Mouse (Mus musculus) embryonic facial prominence, embryonic 13.5 days (tissue): ENCODE data around the gene Sppl3. TPM values are rescaled to one million over a fixed set of nuclear protein-coding genes. Genes with fewer than 3 reads are reported as not detected.

ENCODE experiments used
- ATAC-seq: fragments of 200-750 bp; cut with Nextera tagmentation; 2 replicates; pipeline ENCODE4 v1.8.0; 2017; ENCODE audit warnings: low read depth; ENCODE audit not compliant: insufficient number of reproducible peaks, insufficient read depth, low FRiP score, low TSS enrichment
- H3K27ac ChIP-seq: fragments of 300-500 bp; sonication (generic); 2 replicates; pipeline ENCODE4 v1.5.1; 2015; ENCODE audit warnings: moderate library complexity, mild to moderate bottlenecking, inconsistent platforms
- H3K27me3 ChIP-seq: fragments of 300-500 bp; sonication (generic); 2 replicates; pipeline ENCODE4 v1.6.1; 2015; ENCODE audit warnings: mild to moderate bottlenecking, inconsistent platforms
- H3K36me3 ChIP-seq: fragments of 300-500 bp; sonication (generic); 2 replicates; pipeline ENCODE4 v1.6.1; 2015; ENCODE audit warnings: mild to moderate bottlenecking, inconsistent platforms
- H3K4me1 ChIP-seq: fragments of 300-500 bp; sonication (generic); 2 replicates; pipeline ENCODE4 v1.6.1; 2015; ENCODE audit warnings: inconsistent platforms
- H3K4me2 ChIP-seq: fragments of 300-500 bp; sonication (generic); 2 replicates; pipeline ENCODE4 v1.6.1; 2015; ENCODE audit warnings: moderate library complexity, mild to moderate bottlenecking, inconsistent platforms
- H3K4me3 ChIP-seq: fragments of 300-500 bp; sonication (generic); 2 replicates; pipeline ENCODE4 v1.5.1; 2015; ENCODE audit warnings: mild to moderate bottlenecking, inconsistent platforms
- H3K9ac ChIP-seq: fragments of 300-500 bp; sonication (generic); 2 replicates; pipeline ENCODE4 v1.6.1; 2015; ENCODE audit warnings: mild to moderate bottlenecking, inconsistent platforms
- H3K9me3 ChIP-seq: fragments of 300-500 bp; sonication (generic); 2 replicates; pipeline ENCODE4 v1.6.1; 2016; ENCODE audit warnings: inconsistent platforms
- WGBS: fragments of 180-500 bp; shearing (Covaris S2); methylation state at CpG from one replicate; pipeline ENCODE4 v1.1.7; 2015; ENCODE audit warnings: mixed read lengths; 5-methylcytosine and 5-hydroxymethylcytosine counted together
- polyA plus RNA-seq: library from polyadenylated mRNA; unstranded; fragments of >200 nt; fragmentation: Nextera tagmentation; extraction: Ambion mirVana; gene quantifications from 2 replicates; pipeline ENCODE4 v1.2.1, GENCODE M21; 2015

Sppl3 gene
- polyA plus RNA-seq, 1 experiment from 2014 or later: 18.2 TPM

DNA sequence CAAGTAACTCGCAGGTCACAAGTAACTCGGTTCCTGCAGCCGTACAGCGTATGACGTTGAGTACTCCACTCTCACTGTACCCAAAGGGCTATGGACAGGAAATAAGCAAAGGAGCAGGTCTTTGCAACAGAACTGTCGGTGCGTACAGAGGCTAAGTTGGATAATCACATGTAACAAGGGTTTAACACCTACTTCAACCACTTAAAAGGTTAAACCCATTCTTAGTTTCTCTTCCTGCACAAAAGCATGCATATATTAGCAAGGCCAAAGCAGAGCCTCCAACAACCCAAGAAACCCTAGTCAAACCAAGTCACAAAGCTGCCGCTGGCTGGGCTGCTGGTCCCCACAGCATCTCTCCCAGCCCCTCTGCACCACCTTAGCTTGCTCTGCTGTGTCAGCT lies 121.5 kb downstream of the Sppl3 start:
- H3K36me3 ChIP-seq: peaks cover 37% of the 10 kb centered on the region
- H3K9me3 ChIP-seq: no peaks in the 10 kb centered on the region
- no peak for ATAC-seq
- no peak overlapping the region for H3K9ac ChIP-seq
- H3K4me3 ChIP-seq: no peak overlapping the region
- H3K4me2 ChIP-seq: peak overlapping the region; percentile 89
- 92% methylated on average over 8 of the region's 8 CpGs for WGBS
- no peak overlapping the region for H3K27ac ChIP-seq
- H3K4me1 ChIP-seq: peaks cover 16% of the 10 kb centered on the region
- H3K27me3 ChIP-seq: no peaks in the 10 kb centered on the region

DNA sequence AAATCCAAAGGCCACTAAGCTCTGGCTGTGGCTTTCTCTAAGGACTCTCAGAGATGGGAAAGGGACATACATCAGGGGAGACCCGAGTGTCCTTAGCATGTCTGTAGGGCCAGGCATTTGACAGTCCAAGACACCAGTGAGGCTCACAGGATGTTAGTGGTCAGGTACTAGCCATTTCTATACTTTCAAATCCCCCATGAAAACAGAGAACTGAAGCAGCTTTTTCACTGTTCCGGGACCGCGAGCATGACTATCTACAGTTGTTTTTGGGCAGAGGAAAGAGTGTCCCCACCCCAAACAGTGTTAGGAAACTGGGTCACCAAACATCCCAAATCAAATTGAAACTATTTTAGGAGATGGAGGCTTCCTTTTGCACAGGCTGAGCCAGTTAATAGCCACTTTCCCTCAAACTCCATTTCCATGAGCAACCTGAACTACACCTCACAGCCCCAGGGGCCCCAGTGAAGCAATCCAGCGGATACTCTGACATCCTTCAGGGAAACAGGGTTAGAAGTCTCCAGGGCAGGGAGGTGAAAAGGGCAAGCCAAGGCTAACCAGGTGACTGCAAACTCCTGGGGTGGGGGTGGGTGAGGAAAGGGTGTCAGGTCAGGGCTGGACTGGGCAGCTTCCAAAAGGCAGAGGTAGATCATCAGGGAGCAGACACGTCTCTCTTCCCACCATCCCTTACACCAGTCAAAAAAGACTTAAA lies 122.6 kb downstream of the Sppl3 start:
- ATAC-seq: no peak
- Histone ChIP-seq H3K9ac (peak overlapping the region; percentile 87), H3K4me1 (peaks cover 16% of the 10 kb centered on the region), H3K27ac (no peak overlapping the region), H3K27me3 (no peaks in the 10 kb centered on the region), H3K9me3 (no peaks in the 10 kb centered on the region), H3K4me3 (peak overlapping the region; percentile 91), H3K36me3 (peaks cover 27% of the 10 kb centered on the region), H3K4me2 (peak overlapping the region; percentile 89)
- WGBS: 48% methylated on average over 6 of the region's 6 CpGs

DNA sequence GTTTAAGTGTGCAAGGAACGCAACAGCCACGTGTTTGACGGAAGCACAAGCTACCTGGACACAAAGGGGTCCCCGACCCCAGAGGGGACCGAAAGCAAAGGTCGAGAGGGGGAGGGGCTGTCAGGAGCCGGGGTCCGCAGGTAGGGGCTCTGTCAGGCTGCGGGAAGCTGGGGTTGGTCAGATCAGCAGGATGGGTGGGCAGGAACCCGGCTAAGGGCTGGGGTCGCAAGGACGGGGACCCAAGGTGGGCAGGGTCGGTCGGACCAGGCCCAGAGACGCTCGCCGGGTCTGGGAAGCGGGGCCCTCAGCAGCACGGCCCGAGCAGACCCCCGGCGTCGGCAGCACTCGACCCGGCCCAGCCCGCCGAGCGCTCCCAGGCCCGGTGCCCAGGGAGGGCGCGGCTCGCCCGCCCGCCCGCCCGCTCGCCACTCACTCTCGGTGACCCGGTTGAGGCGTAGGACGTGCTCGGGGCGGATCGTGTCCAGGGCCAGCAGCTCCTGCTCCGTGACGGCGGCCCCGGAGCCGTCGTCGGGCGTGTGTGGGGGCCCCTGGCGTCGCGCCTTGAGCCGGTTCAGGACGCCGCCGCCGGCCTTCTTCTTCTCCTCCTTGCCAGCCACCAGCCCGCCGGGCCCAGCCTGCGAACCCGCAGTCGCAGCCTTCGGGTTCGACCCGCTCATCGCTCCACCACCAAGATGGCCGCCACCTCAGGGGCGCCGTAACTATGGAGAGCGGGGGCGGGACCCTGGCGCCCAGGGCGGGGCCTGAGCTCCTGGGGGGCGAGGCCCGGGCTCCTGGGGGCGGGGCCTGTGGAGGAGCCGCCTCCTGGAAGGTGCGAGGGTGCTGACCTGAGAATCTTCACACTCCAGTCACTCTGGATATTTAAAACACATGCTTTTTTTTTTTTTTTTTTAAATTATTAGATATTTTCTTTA lies 123.6 kb downstream of the Sppl3 start, which contains the start of gene Unc119b:
Gene Unc119b, minus strand, starts transcription at position 742 of the 932 bp plus-strand sequence.
- Histone ChIP-seq H3K27ac (peak within 1 kb of the TSS; percentile 48; the same call in 1 of the 2 replicates), H3K9me3 (no peaks in the 10 kb centered on the region)

GRCm38 (mm10) chr5:115139124-115139523 lies 128.2 kb downstream of the Sppl3 start:
- no peak overlapping the region for H3K4me2 ChIP-seq
- no peak overlapping the region for H3K4me3 ChIP-seq
- H3K9ac ChIP-seq: no peak overlapping the region
- ATAC-seq: no peak
- no peaks in the 10 kb centered on the region for H3K27me3 ChIP-seq
- no peaks in the 10 kb centered on the region for H3K9me3 ChIP-seq
- WGBS: 56% methylated on average over 4 of the region's 4 CpGs
- no peak overlapping the region for H3K27ac ChIP-seq
- H3K36me3 ChIP-seq: peaks cover 8% of the 10 kb centered on the region
- H3K4me1 ChIP-seq: no peaks in the 10 kb centered on the region

More for the DNA sequence above, 123.6 kb downstream of the Sppl3 start, which contains the start of gene Unc119b:
- Histone ChIP-seq H3K4me2 (peak within 1 kb of the TSS; percentile 89), H3K4me1 (peaks cover 16% of the 10 kb centered on the region), H3K36me3 (peaks cover 19% of the 10 kb centered on the region), H3K27me3 (no peaks in the 10 kb centered on the region), H3K4me3 (peak within 1 kb of the TSS; percentile 91), H3K9ac (peak within 1 kb of the TSS; percentile 87)
- ATAC-seq: peak; percentile 92
- WGBS: 1% methylated on average over 67 of the region's 81 CpGs

DNA sequence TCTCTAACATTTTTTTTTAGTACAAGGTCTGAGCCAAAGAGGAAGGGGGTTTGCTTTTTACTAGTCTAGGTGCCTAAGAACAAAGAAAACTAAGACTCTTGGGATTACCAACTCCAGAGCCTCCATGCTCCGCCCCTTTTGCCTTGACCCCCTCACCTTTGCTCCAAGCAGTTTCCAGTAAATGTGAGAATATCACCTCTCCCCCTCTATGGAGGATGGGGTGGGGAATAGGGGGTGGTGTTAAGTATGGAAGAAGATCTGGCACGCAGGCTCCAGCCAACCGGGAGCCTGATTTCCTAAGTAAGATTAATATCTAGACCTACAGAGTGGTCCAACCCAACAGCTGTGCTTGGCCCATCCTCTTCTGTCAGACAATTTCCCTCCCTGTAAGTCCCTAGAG lies 129.8 kb downstream of the Sppl3 start:
- no peak for ATAC-seq
- H3K27ac ChIP-seq: no peak overlapping the region
- no peaks in the 10 kb centered on the region for H3K9me3 ChIP-seq
- H3K27me3 ChIP-seq: no peaks in the 10 kb centered on the region
- no peak overlapping the region for H3K4me3 ChIP-seq
- WGBS: 65% methylated on average over 3 of the region's 3 CpGs
- H3K9ac ChIP-seq: no peak overlapping the region
- no peaks in the 10 kb centered on the region for H3K4me1 ChIP-seq
- H3K36me3 ChIP-seq: peaks cover 24% of the 10 kb centered on the region
- H3K4me2 ChIP-seq: no peak overlapping the region

DNA sequence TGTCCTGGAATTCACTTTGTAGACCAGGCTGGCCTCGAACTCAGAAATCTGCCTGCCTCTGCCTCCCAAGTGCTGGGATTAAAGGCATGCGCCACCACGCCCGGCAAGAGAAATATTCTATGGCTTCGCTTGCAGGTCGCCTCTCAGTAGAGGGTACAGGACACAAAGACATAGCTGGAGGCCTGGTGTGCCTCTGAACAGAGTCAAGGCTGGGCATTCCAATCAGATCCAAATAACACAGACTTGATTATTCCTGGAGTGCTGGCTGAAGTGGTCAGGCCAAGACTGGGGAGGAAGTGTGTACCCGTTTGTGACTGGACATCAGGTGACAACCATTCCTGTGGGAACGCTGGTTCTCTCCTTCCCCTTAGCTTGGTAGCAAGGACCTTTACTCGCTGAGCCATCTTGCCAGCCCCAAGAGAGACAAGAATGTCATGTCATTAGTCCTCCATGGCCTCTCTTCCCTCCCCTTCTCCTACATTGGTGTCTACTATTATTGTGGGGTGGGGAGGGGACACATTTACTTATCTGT lies 131.3 kb downstream of the Sppl3 start:
- WGBS: 90% methylated on average over 9 of the region's 9 CpGs
- no peak overlapping the region for H3K27ac ChIP-seq
- no peak overlapping the region for H3K4me3 ChIP-seq

GRCm38 (mm10) chr5:115143552-115143951 lies 132.6 kb downstream of the Sppl3 start:
- H3K4me3 ChIP-seq: no peak overlapping the region
- no peak overlapping the region for H3K27ac ChIP-seq
- WGBS: 78% methylated on average over 10 of the region's 10 CpGs
- H3K4me2 ChIP-seq: no peak overlapping the region
- H3K9me3 ChIP-seq: no peaks in the 10 kb centered on the region
- no peak for ATAC-seq
- peaks cover 52% of the 10 kb centered on the region for H3K36me3 ChIP-seq
- H3K9ac ChIP-seq: peak overlapping the region; percentile 40; the same call in 1 of the 2 replicates
- no peaks in the 10 kb centered on the region for H3K4me1 ChIP-seq
- H3K27me3 ChIP-seq: no peaks in the 10 kb centered on the region

More for the DNA sequence above, 131.3 kb downstream of the Sppl3 start:
- Histone ChIP-seq H3K4me1 (no peaks in the 10 kb centered on the region), H3K36me3 (peaks cover 39% of the 10 kb centered on the region), H3K4me2 (no peak overlapping the region), H3K9ac (no peak overlapping the region), H3K9me3 (no peaks in the 10 kb centered on the region), H3K27me3 (no peaks in the 10 kb centered on the region)
- ATAC-seq: no peak

- Histone ChIP-seq H3K9ac (no peak overlapping the region), H3K4me1 (no peaks in the 10 kb centered on the region), H3K27me3 (no peaks in the 10 kb centered on the region), H3K4me2 (no peak overlapping the region), H3K27ac (no peak overlapping the region), H3K36me3 (peaks cover 59% of the 10 kb centered on the region), H3K9me3 (no peaks in the 10 kb centered on the region), H3K4me3 (no peak overlapping the region)
- 68% methylated on average over 6 of the region's 6 CpGs for WGBS
- no peak for ATAC-seq
These were observed 133.5 kb downstream of the Sppl3 start for GRCm38 (mm10) chr5:115144471-115144870.

DNA sequence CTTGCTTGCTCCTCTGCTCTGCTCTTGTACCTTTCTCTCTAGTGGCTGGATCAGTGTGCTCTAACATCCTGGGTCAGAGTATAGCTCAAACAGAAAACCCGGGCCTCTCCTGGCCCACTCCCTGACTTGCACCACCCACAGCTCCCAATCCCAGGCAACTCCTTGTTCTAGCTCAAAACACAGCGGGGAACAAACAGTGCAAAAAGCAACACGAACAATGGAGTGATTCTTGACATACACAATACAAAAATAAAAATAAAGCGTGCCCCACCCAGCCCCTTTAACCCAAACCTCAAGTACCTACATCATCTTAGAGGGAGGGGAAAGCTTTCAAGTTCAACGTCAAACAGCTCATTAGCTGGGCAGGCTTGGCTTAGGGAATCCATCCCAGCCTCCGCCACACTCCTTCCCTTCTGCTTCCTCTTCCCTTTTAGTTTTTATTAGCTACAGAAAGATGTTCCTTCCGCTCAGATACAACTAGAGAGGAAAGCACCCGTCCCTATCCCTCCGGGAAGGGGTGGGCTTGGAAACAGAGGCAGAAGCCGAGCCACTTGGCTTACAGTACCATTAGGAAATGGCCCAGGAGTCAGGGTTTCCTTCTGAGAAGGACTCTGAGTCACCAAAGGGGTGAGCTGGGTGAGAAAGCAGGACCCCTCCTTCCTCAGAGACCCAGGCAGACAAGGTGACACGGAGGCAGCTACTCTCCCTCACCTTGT lies 134.5 kb downstream of the Sppl3 start:
- H3K27me3 ChIP-seq: no peaks in the 10 kb centered on the region
- WGBS: 77% methylated on average over 11 of the region's 11 CpGs
- H3K27ac ChIP-seq: no peak overlapping the region
- no peaks in the 10 kb centered on the region for H3K4me1 ChIP-seq
- H3K9ac ChIP-seq: no peak overlapping the region
- H3K4me3 ChIP-seq: no peak overlapping the region
- H3K9me3 ChIP-seq: no peaks in the 10 kb centered on the region
- no peak overlapping the region for H3K4me2 ChIP-seq
- H3K36me3 ChIP-seq: peaks cover 68% of the 10 kb centered on the region
- no peak for ATAC-seq

DNA sequence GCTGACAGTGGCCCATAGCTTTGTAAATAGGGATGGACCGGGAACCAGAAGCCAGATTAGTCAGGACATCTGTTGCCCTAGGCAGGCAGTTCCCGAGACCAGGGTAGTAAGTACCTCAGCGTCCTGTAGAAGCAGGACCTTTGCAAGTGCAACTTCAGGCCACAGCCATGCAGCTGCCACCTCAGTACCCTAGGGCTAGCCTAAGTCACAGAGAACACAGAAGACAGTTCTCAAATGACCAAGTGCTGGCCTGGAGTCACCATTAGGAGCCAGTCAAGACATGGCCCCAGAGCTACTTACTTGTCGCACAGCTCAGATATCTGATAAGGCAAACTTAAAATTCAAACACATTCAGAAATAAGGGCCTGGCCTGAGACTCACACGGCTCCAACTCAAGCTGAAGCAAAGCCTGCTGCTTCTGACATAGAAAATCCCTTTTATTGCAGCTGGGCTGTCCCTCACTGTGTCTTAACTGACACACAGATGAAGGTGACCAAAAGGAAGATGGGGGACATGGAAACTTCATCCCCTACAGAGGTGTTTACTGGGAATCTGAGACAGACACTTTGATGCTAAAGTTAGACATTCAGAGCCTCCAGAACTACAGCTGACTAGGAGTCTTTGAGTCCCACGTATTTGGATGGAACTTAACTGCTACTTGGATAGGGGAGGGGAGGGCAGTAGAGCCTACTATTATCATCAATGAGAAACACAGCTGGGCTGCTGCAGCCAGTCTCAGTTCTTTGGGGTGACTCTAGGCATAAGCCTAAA lies 135.2 kb downstream of the Sppl3 start:
- Histone ChIP-seq H3K4me3 (no peak overlapping the region), H3K36me3 (peaks cover 76% of the 10 kb centered on the region), H3K9me3 (no peaks in the 10 kb centered on the region), H3K9ac (no peak overlapping the region), H3K27ac (no peak overlapping the region), H3K4me1 (no peaks in the 10 kb centered on the region), H3K4me2 (no peak overlapping the region), H3K27me3 (no peaks in the 10 kb centered on the region)
- WGBS: 75% methylated on average over 6 of the region's 6 CpGs
- ATAC-seq: no peak
